Mouse (Mus musculus): Measurements from ENCODE around the gene Fam47e. TPM values are rescaled to one million over a fixed set of nuclear protein-coding genes. Genes with fewer than 3 reads are reported as not detected.

Fam47e gene
- polyA plus RNA-seq, 1 experiment from 2014 or later: 9.8 TPM

- DNase-seq (no peak), ATAC-seq (no peak)
- no peaks in the 10 kb centered on the region for H3K36me3 ChIP-seq (replicated peaks; ENCODE audit: insufficient read depth, low read length)
- no peaks in the 10 kb centered on the region for H3K4me1 ChIP-seq (ENCODE audit: insufficient read depth)
- 69% methylated on average over 5 of the region's 5 CpGs for WGBS (ENCODE audit: insufficient replicate concordance)
- H3K9me3 ChIP-seq (ENCODE audit: low read length): no peaks in the 10 kb centered on the region
- no peak overlapping the region for H3K4me3 ChIP-seq (ENCODE audit: low read depth, low read length)
- H3K27ac ChIP-seq (ENCODE audit: low read depth): no peak overlapping the region
- H3K9ac ChIP-seq (replicated peaks): no peak overlapping the region
- H3K4me2 ChIP-seq (ENCODE audit: low read depth, low read length): no peak overlapping the region
- no peaks in the 10 kb centered on the region for H3K27me3 ChIP-seq (ENCODE audit: insufficient read depth, low read length)
- TF ChIP-seq EP300 (IDR thresholded peaks at IDR 0.05; ENCODE audit: low read depth) (no peak), CTCF (IDR thresholded peaks at IDR 0.05; ENCODE audit: low read depth) (no peak)
Observed at GRCm38 (mm10) chr5:92595026-92595425, 40.2 kb downstream of the Fam47e start.

- no peak for ATAC-seq
- Histone ChIP-seq H3K4me2 (ENCODE audit: low read depth, low read length) (no peak overlapping the region), H3K9me3 (ENCODE audit: low read length) (no peaks in the 10 kb centered on the region), H3K9ac (replicated peaks) (no peak overlapping the region), H3K36me3 (replicated peaks; ENCODE audit: insufficient read depth, low read length) (no peaks in the 10 kb centered on the region), H3K4me1 (ENCODE audit: insufficient read depth) (no peaks in the 10 kb centered on the region), H3K27me3 (ENCODE audit: insufficient read depth, low read length) (no peaks in the 10 kb centered on the region), H3K27ac (ENCODE audit: low read depth) (no peak overlapping the region), H3K4me3 (ENCODE audit: low read depth, low read length) (no peak overlapping the region)
- TF ChIP-seq CTCF (IDR thresholded peaks at IDR 0.05; ENCODE audit: low read depth) (no peak), EP300 (IDR thresholded peaks at IDR 0.05; ENCODE audit: low read depth) (no peak)
- DNase-seq: no peak
- WGBS (ENCODE audit: insufficient replicate concordance): 83% methylated on average over 8 of the region's 8 CpGs
Observed at GRCm38 (mm10) chr5:92596865-92597264, 42.0 kb downstream of the Fam47e start.

- no peak overlapping the region for H3K4me3 ChIP-seq (ENCODE audit: low read depth, low read length)
- 64% methylated on average over 10 of the region's 10 CpGs for WGBS (ENCODE audit: insufficient replicate concordance)
Observed at GRCm38 (mm10) chr5:92599030-92599429, 44.2 kb downstream of the Fam47e start.

GRCm38 (mm10) chr5:92602691-92603690 lies 48.1 kb downstream of the Fam47e start, which contains the start of gene Stbd1:
TSS of gene Stbd1 (plus strand) at chr5:92603041.
- Histone ChIP-seq H3K4me3 (ENCODE audit: low read depth, low read length) (peak within 1 kb of the TSS; percentile 56), H3K9me3 (ENCODE audit: low read length) (no peaks in the 10 kb centered on the region), H3K4me1 (ENCODE audit: insufficient read depth) (peaks cover 8% of the 10 kb centered on the region), H3K9ac (replicated peaks) (peak within 1 kb of the TSS; percentile 75), H3K36me3 (replicated peaks; ENCODE audit: insufficient read depth, low read length) (no peaks in the 10 kb centered on the region), H3K27ac (ENCODE audit: low read depth) (peak within 1 kb of the TSS; percentile 63), H3K4me2 (ENCODE audit: low read depth, low read length) (peak within 1 kb of the TSS; percentile 83), H3K27me3 (ENCODE audit: insufficient read depth, low read length) (0 out of 2 replicates have a peak, but pooled peaks cover 2% of the 10 kb centered on the region)
- TF ChIP-seq CTCF (IDR thresholded peaks at IDR 0.05; ENCODE audit: low read depth): no peak
- no peak for TF ChIP-seq EP300 (IDR thresholded peaks at IDR 0.05; ENCODE audit: low read depth)
- DNase-seq (peak; percentile 75), ATAC-seq (peak; percentile 81)
- under 1% methylated on average over 64 of the region's 69 CpGs for WGBS (ENCODE audit: insufficient replicate concordance)

More at GRCm38 (mm10) chr5:92599030-92599429, 44.2 kb downstream of the Fam47e start:
- no peaks in the 10 kb centered on the region for H3K36me3 ChIP-seq (replicated peaks; ENCODE audit: insufficient read depth, low read length)
- no peak overlapping the region for H3K4me2 ChIP-seq (ENCODE audit: low read depth, low read length)
- TF ChIP-seq EP300 (IDR thresholded peaks at IDR 0.05; ENCODE audit: low read depth) (no peak), CTCF (IDR thresholded peaks at IDR 0.05; ENCODE audit: low read depth) (no peak)
- DNase-seq: peak; percentile 54
- H3K9me3 ChIP-seq (ENCODE audit: low read length): no peaks in the 10 kb centered on the region
- no peaks in the 10 kb centered on the region for H3K4me1 ChIP-seq (ENCODE audit: insufficient read depth)
- 0 out of 2 replicates have a peak, but pooled peaks cover 2% of the 10 kb centered on the region for H3K27me3 ChIP-seq (ENCODE audit: insufficient read depth, low read length)
- no peak overlapping the region for H3K9ac ChIP-seq (replicated peaks)
- ATAC-seq: peak; percentile 69
- peak overlapping the region; percentile 18; the same call in 1 of the 2 replicates for H3K27ac ChIP-seq (ENCODE audit: low read depth)

GRCm38 (mm10) chr5:92604452-92605247 lies 49.8 kb downstream of the Fam47e start:
- TF ChIP-seq EP300 (IDR thresholded peaks at IDR 0.05; ENCODE audit: low read depth): no peak
- peak overlapping the region; percentile 56; the same call in 1 of the 2 replicates for H3K4me3 ChIP-seq (ENCODE audit: low read depth, low read length)
- H3K4me1 ChIP-seq (ENCODE audit: insufficient read depth): peaks cover 11% of the 10 kb centered on the region
- peak overlapping the region; percentile 63 for H3K27ac ChIP-seq (ENCODE audit: low read depth)
- H3K9ac ChIP-seq (replicated peaks): peak overlapping the region; percentile 75
- 0 out of 2 replicates have a peak, but pooled peaks cover 2% of the 10 kb centered on the region for H3K27me3 ChIP-seq (ENCODE audit: insufficient read depth, low read length)
- no peaks in the 10 kb centered on the region for H3K9me3 ChIP-seq (ENCODE audit: low read length)
- no peak for ATAC-seq
- WGBS (ENCODE audit: insufficient replicate concordance): 62% methylated on average over 10 of the region's 10 CpGs
- no peaks in the 10 kb centered on the region for H3K36me3 ChIP-seq (replicated peaks; ENCODE audit: insufficient read depth, low read length)
- DNase-seq: no peak
- peak overlapping the region; percentile 83 for H3K4me2 ChIP-seq (ENCODE audit: low read depth, low read length)
